Mouse (Mus musculus): ENCODE measurements around the gene Mcm9. TPM values are rescaled to one million over a fixed set of nuclear protein-coding genes. Genes with fewer than 3 reads are reported as not detected.
"Not testable (repeated sequence)": the region's sequence is repeated elsewhere in the genome, so short reads cannot be mapped to it uniquely, and the experiment has no call there.

Mcm9 gene
- 5.0 and 6.4 TPM in 2 replicates for polyA plus RNA-seq (2011; ENCODE audit: insufficient read length, low read depth, missing spikeins)

DNA sequence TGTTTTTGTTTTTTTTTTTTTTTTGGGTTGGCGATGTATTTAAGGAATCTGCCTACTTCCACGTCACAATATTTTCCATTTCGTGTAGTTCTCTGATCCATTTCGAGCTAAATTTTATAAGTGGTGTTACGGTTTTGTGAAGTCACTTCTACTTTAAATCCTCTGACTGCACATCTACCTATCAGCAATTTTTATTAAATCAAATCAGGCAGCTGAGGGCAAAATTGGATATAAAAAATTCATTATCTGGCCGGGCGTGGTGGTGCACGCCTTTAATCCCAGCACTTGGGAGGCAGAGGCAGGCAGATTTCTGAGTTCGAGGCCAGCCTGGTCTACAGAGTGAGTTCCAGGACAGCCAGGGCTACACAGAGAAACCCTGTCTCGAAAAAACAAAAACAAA is at the start of gene Mcm9:
Gene Mcm9, minus strand, starts transcription at position 101 of the 400 bp plus-strand sequence.
- H3K4me1 ChIP-seq (ENCODE audit: control insufficient read depth, insufficient read depth, low read length), result not testable (repeated sequence)
- peak within 1 kb of the TSS; percentile 87 for H3K4me3 ChIP-seq (ENCODE audit: insufficient read depth, low read length)
- peak within 1 kb of the TSS; percentile 84 for H3K27ac ChIP-seq (ENCODE audit: insufficient read depth, low read length)

- H3K27ac ChIP-seq (ENCODE audit: insufficient read depth, low read length), result no peak overlapping the region
- no peaks in the 10 kb centered on the region for H3K4me1 ChIP-seq (ENCODE audit: control insufficient read depth, insufficient read depth, low read length)
- no peak overlapping the region for H3K4me3 ChIP-seq (ENCODE audit: insufficient read depth, low read length)
- TF ChIP-seq POLR2A (IDR thresholded peaks at IDR 0.05; ENCODE audit: low read depth, low read length) (no peak), CTCF (IDR thresholded peaks at IDR 0.05; ENCODE audit: borderline replicate concordance, insufficient read depth, low read length) (no peak)
Observed at GRCm38 (mm10) chr10:53661788-53662187, 31.5 kb upstream of the Mcm9 start.

- H3K27ac ChIP-seq (ENCODE audit: insufficient read depth, low read length); H3K4me3 ChIP-seq (ENCODE audit: insufficient read depth, low read length); H3K4me1 ChIP-seq (ENCODE audit: control insufficient read depth, insufficient read depth, low read length): not testable (repeated sequence)
Observed at GRCm38 (mm10) chr10:53654239-53654638, 24.0 kb upstream of the Mcm9 start.

DNA sequence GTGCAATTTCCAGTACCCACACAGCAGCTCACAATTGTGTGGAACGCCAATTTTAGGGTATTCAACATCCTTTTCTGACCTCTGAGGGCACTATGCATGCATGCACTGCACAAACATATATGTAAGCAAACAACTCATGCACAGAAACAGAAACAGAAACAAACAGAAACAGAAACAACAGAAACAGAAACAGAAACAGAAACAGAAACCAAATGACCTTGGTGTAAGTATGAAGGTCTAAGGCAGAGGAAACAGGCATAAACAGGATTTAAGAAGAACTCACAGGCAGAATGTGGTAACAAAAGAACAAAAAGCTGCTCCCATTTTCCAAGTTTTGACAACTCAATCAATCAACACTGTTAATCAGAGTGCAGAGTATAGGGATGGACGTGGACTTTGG is 20.4 kb upstream of the Mcm9 start:
- TF ChIP-seq POLR2A (IDR thresholded peaks at IDR 0.05; ENCODE audit: low read depth, low read length) (no peak), CTCF (IDR thresholded peaks at IDR 0.05; ENCODE audit: borderline replicate concordance, insufficient read depth, low read length) (no peak)
- Histone ChIP-seq H3K4me1 (ENCODE audit: control insufficient read depth, insufficient read depth, low read length) (no peaks in the 10 kb centered on the region), H3K27ac (ENCODE audit: insufficient read depth, low read length) (no peak overlapping the region), H3K4me3 (ENCODE audit: insufficient read depth, low read length) (no peak overlapping the region)

- no peak for TF ChIP-seq POLR2A (IDR thresholded peaks at IDR 0.05; ENCODE audit: low read depth, low read length)
- no peak overlapping the region for H3K27ac ChIP-seq (ENCODE audit: insufficient read depth, low read length)
Observed at GRCm38 (mm10) chr10:53641507-53641906, 11.3 kb upstream of the Mcm9 start.

DNA sequence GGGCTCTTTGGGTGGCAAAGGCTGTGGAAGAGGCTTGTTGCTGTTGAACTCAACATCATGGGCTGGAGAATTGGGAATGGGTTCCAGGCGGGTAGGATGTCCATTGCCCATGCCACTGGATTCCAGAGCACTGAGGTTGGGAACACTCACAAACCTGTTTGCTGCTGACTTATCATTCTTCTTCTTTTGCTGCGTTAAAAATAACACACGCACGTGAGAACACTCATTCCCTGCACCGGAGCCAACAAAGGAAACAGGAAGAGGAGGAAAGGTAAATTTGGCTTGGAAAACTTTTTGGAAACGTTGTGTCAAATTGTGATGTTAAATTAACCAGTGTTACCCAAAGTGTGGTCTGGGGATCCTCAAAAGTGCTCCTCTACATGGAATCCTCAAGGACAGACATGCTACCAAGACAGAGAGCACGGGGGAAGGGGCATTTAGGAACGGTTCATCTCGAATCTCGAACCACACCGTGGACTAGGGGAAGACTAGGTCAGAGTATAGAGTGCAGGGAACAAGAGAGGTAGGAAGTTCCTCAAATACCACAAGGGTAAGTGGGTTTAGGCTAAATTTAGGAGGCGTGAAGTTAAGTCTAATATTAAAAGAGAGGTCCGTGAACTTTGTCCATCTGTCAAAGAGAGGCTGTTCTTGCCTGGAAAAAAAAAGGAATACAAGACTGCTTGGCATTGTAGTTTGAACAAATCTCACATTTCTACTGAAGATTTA is 5.2 kb upstream of the Mcm9 start:
- Histone ChIP-seq H3K4me3 (ENCODE audit: insufficient read depth, low read length) (no peak overlapping the region), H3K4me1 (ENCODE audit: control insufficient read depth, insufficient read depth, low read length) (no peaks in the 10 kb centered on the region), H3K27ac (ENCODE audit: insufficient read depth, low read length) (no peak overlapping the region)
- TF ChIP-seq CTCF (IDR thresholded peaks at IDR 0.05; ENCODE audit: borderline replicate concordance, insufficient read depth, low read length) (no peak), POLR2A (IDR thresholded peaks at IDR 0.05; ENCODE audit: low read depth, low read length) (no peak)

More at GRCm38 (mm10) chr10:53641507-53641906, 11.3 kb upstream of the Mcm9 start:
- H3K4me1 ChIP-seq (ENCODE audit: control insufficient read depth, insufficient read depth, low read length), result no peaks in the 10 kb centered on the region
- no peak overlapping the region for H3K4me3 ChIP-seq (ENCODE audit: insufficient read depth, low read length)

DNA sequence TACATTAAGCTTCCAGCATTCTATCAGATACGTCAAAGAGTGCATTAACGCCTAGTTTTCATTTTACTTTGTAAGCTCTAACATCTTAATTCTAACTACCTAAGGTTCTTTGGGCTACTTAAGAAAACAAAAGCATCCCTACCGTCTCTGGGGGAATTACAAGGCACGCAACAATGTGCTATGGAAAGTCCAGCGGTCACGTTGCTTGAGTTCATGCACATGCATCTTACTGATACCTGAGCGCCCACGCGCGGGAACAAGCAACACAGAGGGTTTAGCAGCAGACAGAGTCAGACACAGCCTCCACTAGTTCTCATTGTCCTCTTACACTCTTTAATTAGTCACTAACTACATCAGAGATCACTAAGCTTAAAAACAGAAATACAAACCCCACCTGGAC is 3.9 kb upstream of the Mcm9 start:
- H3K4me3 ChIP-seq (ENCODE audit: insufficient read depth, low read length), result no peak overlapping the region
- no peak overlapping the region for H3K27ac ChIP-seq (ENCODE audit: insufficient read depth, low read length)
- no peak for TF ChIP-seq POLR2A (IDR thresholded peaks at IDR 0.05; ENCODE audit: low read depth, low read length)
- TF ChIP-seq CTCF (IDR thresholded peaks at IDR 0.05; ENCODE audit: borderline replicate concordance, insufficient read depth, low read length), result no peak
- no peaks in the 10 kb centered on the region for H3K4me1 ChIP-seq (ENCODE audit: control insufficient read depth, insufficient read depth, low read length)

DNA sequence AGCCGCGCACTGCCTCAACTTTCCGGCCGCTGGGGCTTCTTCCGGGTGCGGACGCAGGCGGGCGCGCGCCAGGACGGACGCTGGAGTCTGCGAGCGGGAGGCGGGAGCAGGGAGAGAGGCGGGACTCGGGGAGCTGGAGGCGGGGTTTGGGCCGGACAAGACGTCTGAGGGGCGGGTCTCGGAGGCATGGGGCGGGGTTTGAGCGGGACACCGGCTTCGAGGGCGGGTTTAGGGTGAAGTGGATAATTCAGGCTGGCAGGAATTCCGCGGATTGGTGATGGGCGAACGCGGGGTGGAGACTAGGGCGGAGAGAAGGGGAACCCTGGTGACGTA is 355 bp downstream of the Mcm9 start:
- TF ChIP-seq CTCF (IDR thresholded peaks at IDR 0.05; ENCODE audit: borderline replicate concordance, insufficient read depth, low read length), result no peak
- no peak for TF ChIP-seq POLR2A (IDR thresholded peaks at IDR 0.05; ENCODE audit: low read depth, low read length)
- Histone ChIP-seq H3K4me3 (ENCODE audit: insufficient read depth, low read length) (peak overlapping the region; percentile 87), H3K4me1 (ENCODE audit: control insufficient read depth, insufficient read depth, low read length) (no peaks in the 10 kb centered on the region), H3K27ac (ENCODE audit: insufficient read depth, low read length) (peak overlapping the region; percentile 84)

- TF ChIP-seq POLR2A (IDR thresholded peaks at IDR 0.05; ENCODE audit: low read depth, low read length) (peak; percentile 69), CTCF (IDR thresholded peaks at IDR 0.05; ENCODE audit: borderline replicate concordance, insufficient read depth, low read length) (no peak)
- peak overlapping the region; percentile 84 for H3K27ac ChIP-seq (ENCODE audit: insufficient read depth, low read length)
- H3K4me1 ChIP-seq (ENCODE audit: control insufficient read depth, insufficient read depth, low read length), result no peaks in the 10 kb centered on the region
- peak overlapping the region; percentile 87 for H3K4me3 ChIP-seq (ENCODE audit: insufficient read depth, low read length)
Observed at GRCm38 (mm10) chr10:53629247-53629917, 857 bp downstream of the Mcm9 start.

DNA sequence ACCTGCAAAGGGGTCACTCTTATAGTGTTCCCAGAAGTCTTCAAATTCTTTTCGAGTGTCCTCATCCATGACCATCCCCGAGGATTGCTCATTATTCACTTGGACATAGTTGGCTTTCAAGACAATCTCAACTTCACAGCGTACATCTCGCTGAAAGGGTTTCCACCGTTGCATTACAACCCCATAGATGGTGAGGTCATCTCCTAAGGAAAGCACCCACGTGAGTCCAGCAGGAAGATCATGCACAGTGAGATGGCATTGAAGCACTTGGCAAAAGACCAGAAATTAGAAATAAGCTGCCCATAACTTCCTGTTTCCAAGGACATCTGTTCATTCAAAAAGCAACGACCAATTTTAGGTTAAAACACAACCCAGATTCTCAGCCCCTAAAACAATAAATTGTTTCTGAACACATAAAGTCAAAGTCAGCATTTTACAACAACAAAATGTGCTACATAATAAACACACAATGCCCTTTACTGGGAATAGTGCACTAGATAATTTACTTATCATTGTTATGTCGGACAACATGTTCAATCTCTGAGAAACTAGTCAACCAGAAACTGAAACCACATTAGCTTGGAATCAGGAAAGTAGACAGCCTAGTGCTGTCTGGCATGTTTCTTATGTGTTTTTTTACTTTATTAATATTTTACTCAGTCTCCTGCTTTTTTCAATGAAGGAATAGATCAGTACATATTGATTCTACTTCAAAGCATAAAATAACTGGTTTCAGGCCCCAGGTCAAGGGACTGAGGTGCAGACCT is 14.2 kb downstream of the Mcm9 start:
- Histone ChIP-seq H3K4me3 (ENCODE audit: insufficient read depth, low read length) (no peak overlapping the region), H3K4me1 (ENCODE audit: control insufficient read depth, insufficient read depth, low read length) (no peaks in the 10 kb centered on the region), H3K27ac (ENCODE audit: insufficient read depth, low read length) (no peak overlapping the region)
- no peak for TF ChIP-seq CTCF (IDR thresholded peaks at IDR 0.05; ENCODE audit: borderline replicate concordance, insufficient read depth, low read length)
- no peak for TF ChIP-seq POLR2A (IDR thresholded peaks at IDR 0.05; ENCODE audit: low read depth, low read length)
